Mouse (Mus musculus) liver, embryonic 14.5 days (tissue): Measurements from ENCODE around the gene Zfp57.

Source experiments
- CTCF ChIP-seq: IDR thresholded peaks from 2 replicates; pipeline ENCODE4 v1.5.1; 2016; ENCODE audit warnings: antibody characterized with exemption, low read depth, control low read depth
- EP300 ChIP-seq: IDR thresholded peaks from 2 replicates; pipeline ENCODE4 v1.6.1; 2016; ENCODE audit warnings: antibody characterized with exemption, low read depth

DNA sequence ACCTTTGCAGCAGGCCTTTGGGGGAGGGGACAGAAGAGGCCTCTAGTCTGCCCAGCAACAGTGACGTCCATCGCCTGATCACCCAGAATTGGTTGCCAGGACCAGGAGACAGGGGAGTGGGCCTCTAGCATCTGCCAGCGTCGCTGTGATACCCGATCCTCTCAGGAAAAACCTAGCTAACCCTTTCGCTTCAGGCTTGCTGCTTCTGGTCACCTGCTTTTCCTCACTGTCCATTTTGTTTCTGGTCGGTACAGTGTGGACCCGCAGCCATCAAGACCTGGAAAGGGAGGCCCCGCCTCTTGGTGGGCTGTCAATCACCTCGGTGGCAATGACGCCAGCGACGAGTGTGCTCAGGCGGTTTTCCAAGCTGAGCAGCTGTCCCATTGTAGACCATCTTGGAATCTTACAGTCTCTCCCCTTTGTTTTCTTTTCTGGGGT, 27.7 kb downstream of the Zfp57 start:
- TF ChIP-seq CTCF (no peak), EP300 (no peak)
